Mouse (Mus musculus) G1E (cell line): ENCODE results near the gene Map4k3. TPM values are rescaled to one million over a fixed set of nuclear protein-coding genes. Genes with fewer than 3 reads are reported as not detected.

Experiments used
- ATAC-seq: 2 replicates; pipeline ENCODE4 v1.8.0; 2016; ENCODE audit warnings: mild to moderate bottlenecking; ENCODE audit not compliant: insufficient number of reproducible peaks, poor library complexity, low FRiP score, severe bottlenecking; ENCODE audit errors: extremely low read depth
- DNase-seq: peaks from one replicate; pipeline ENCODE4 v3.0.0; 2012; ENCODE audit warnings: low spot score
- H3K27me3 ChIP-seq: 2 replicates; pipeline ENCODE4 v1.6.1; 2012; ENCODE audit warnings: mild to moderate bottlenecking, low read length, inconsistent platforms; ENCODE audit not compliant: insufficient read depth
- H3K36me3 ChIP-seq: replicated peaks from 2 replicates; pipeline ENCODE3; 2012; ENCODE audit warnings: mild to moderate bottlenecking, inconsistent platforms
- H3K4me1 ChIP-seq: 2 replicates; pipeline ENCODE4 v1.6.1; 2012; ENCODE audit warnings: low read depth, low read length, inconsistent platforms, mixed read lengths; ENCODE audit not compliant: insufficient read depth
- H3K4me3 ChIP-seq: 2 replicates; pipeline ENCODE4 v1.5.1; 2012; ENCODE audit warnings: low read depth, mild to moderate bottlenecking, inconsistent platforms, low read length, moderate library complexity, mixed read lengths
- H3K9me3 ChIP-seq: replicated peaks from 2 replicates; pipeline ENCODE4 v1.6.1; 2012; ENCODE audit warnings: inconsistent platforms
- CTCF ChIP-seq: IDR thresholded peaks from 2 replicates; pipeline ENCODE4 v1.5.1; 2012; ENCODE audit warnings: low read depth, low read length, inconsistent platforms, mixed read lengths
- GATA1 ChIP-seq: IDR thresholded peaks from 2 replicates; pipeline ENCODE4 v1.6.1; 2012; ENCODE audit warnings: borderline replicate concordance, low read length, inconsistent platforms, mixed read lengths
- GATA2 ChIP-seq: IDR thresholded peaks from 2 replicates; pipeline ENCODE4 v1.6.1; 2012; ENCODE audit warnings: low read depth, low read length, inconsistent platforms, borderline replicate concordance
- POLR2AphosphoS5 ChIP-seq: IDR thresholded peaks from 2 replicates; pipeline ENCODE4 v1.6.1; 2012; ENCODE audit warnings: low read depth, low read length, inconsistent platforms; ENCODE audit not compliant: insufficient replicate concordance
- TAL1 ChIP-seq: conservative IDR thresholded peaks from 2 replicates; pipeline ENCODE4 v1.6.1; 2012; ENCODE audit warnings: low read depth, low read length, inconsistent platforms, mixed read lengths
- polyA plus RNA-seq: library from polyadenylated mRNA; stranded (reverse); fragments of >175 nt; gene quantifications from 2 replicates; pipeline ENCODE4 v1.2.3, GENCODE M21; 2012
- total RNA-seq, 2 experiments: library from RNA; stranded (forward) in 1 of 2; stranded (reverse) in 1 of 2; fragments of 200-1000 nt in 1 of 2; fragments of >200 nt in 1 of 2; fragmentation: Nextera tagmentation in 1 of 2; gene quantifications; 2 replicates each; pipeline ENCODE4 v1.2.3; 2014 to 2017

Gene Map4k3
- total and polyA plus RNA-seq, 3 experiments, result 0.22 to 0.30 TPM; not detected in 1

- no peak for TF ChIP-seq GATA2
- no peak for TF ChIP-seq TAL1
- TF ChIP-seq GATA1, result no peak
- TF ChIP-seq CTCF, result no peak
- TF ChIP-seq POLR2AphosphoS5, result no peak
- no peak for ATAC-seq
- Histone ChIP-seq H3K4me1 (no peaks in the 10 kb centered on the region), H3K27me3 (peaks cover 5% of the 10 kb centered on the region; the same call in 1 of the 2 replicates), H3K9me3 (peaks cover 7% of the 10 kb centered on the region; the same call in 1 of the 2 replicates), H3K4me3 (no peak overlapping the region), H3K36me3 (no peaks in the 10 kb centered on the region)
- DNase-seq, result no peak
Measured at GRCm38 (mm10) chr17:80603079-80603625, 125.1 kb downstream of the Map4k3 start.

GRCm38 (mm10) chr17:80601371-80601770 lies 126.9 kb downstream of the Map4k3 start:
- Histone ChIP-seq H3K27me3 (peaks cover 5% of the 10 kb centered on the region; the same call in 1 of the 2 replicates), H3K4me1 (no peaks in the 10 kb centered on the region), H3K9me3 (peaks cover 7% of the 10 kb centered on the region; the same call in 1 of the 2 replicates), H3K4me3 (no peak overlapping the region), H3K36me3 (no peaks in the 10 kb centered on the region)
- TF ChIP-seq GATA1, result no peak
- TF ChIP-seq CTCF, result no peak
- no peak for TF ChIP-seq GATA2
- no peak for TF ChIP-seq TAL1
- no peak for TF ChIP-seq POLR2AphosphoS5
- ATAC-seq (no peak), DNase-seq (no peak)

DNA sequence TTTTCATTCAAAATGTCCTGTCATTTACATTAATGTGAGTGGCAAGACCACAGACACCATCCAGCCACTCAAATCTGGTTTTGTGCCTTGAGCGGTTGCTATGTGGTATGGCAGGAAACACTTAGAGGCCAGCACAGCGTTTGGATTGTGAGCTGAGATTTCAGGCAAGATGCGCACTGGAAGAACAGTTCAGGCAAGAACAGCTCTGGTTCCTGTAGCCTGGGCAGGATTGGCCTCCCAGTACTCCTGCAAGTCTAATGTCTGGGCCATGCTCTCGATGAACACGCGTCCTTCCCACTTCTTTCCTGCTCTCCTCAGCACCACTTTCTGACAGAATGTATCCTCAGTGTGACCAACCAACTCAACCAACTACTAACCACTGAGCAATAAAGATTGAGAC lies 145.2 kb downstream of the Map4k3 start:
- H3K27me3 ChIP-seq, result no peaks in the 10 kb centered on the region
- no peak for ATAC-seq
- H3K4me1 ChIP-seq, result no peaks in the 10 kb centered on the region
- H3K9me3 ChIP-seq, result no peaks in the 10 kb centered on the region
- H3K36me3 ChIP-seq, result no peaks in the 10 kb centered on the region
- no peak for DNase-seq
- TF ChIP-seq POLR2AphosphoS5 (no peak), TAL1 (no peak), GATA1 (no peak), GATA2 (no peak), CTCF (no peak)
- no peak overlapping the region for H3K4me3 ChIP-seq

GRCm38 (mm10) chr17:80579901-80580300 lies 148.4 kb downstream of the Map4k3 start:
- Histone ChIP-seq H3K4me3 (no peak overlapping the region), H3K27me3 (peaks cover 4% of the 10 kb centered on the region; the same call in 1 of the 2 replicates), H3K9me3 (no peaks in the 10 kb centered on the region), H3K36me3 (no peaks in the 10 kb centered on the region), H3K4me1 (no peaks in the 10 kb centered on the region)
- DNase-seq, result no peak
- no peak for ATAC-seq
- TF ChIP-seq GATA2 (no peak), CTCF (no peak)

GRCm38 (mm10) chr17:80579089-80579488 lies 149.2 kb downstream of the Map4k3 start:
- DNase-seq, result no peak
- H3K27me3 ChIP-seq, result peaks cover 4% of the 10 kb centered on the region; the same call in 1 of the 2 replicates

GRCm38 (mm10) chr17:80578041-80578440 lies 150.2 kb downstream of the Map4k3 start:
- H3K36me3 ChIP-seq, result no peaks in the 10 kb centered on the region
- no peaks in the 10 kb centered on the region for H3K4me1 ChIP-seq
- peaks cover 4% of the 10 kb centered on the region; the same call in 1 of the 2 replicates for H3K27me3 ChIP-seq
- DNase-seq, result no peak
- TF ChIP-seq GATA2, result no peak
- TF ChIP-seq CTCF, result no peak
- no peak for TF ChIP-seq TAL1
- no peak for TF ChIP-seq POLR2AphosphoS5
- no peak for TF ChIP-seq GATA1
- no peak overlapping the region for H3K4me3 ChIP-seq
- no peak for ATAC-seq
- no peaks in the 10 kb centered on the region for H3K9me3 ChIP-seq

More at GRCm38 (mm10) chr17:80579089-80579488, 149.2 kb downstream of the Map4k3 start:
- no peak overlapping the region for H3K4me3 ChIP-seq
- ATAC-seq, result no peak
- no peaks in the 10 kb centered on the region for H3K9me3 ChIP-seq
- H3K36me3 ChIP-seq, result no peaks in the 10 kb centered on the region
- no peaks in the 10 kb centered on the region for H3K4me1 ChIP-seq
- TF ChIP-seq GATA2 (no peak), TAL1 (no peak), GATA1 (no peak), POLR2AphosphoS5 (no peak), CTCF (no peak)

GRCm38 (mm10) chr17:80577639-80578038 lies 150.6 kb downstream of the Map4k3 start, which contains the start of gene Cdkl4:
TSS of gene Cdkl4 (minus strand) at chr17:80577813.
- Histone ChIP-seq H3K4me3 (no peak within 1 kb of the TSS), H3K27me3 (peaks cover 4% of the 10 kb centered on the region; the same call in 1 of the 2 replicates), H3K9me3 (no peaks in the 10 kb centered on the region), H3K4me1 (no peaks in the 10 kb centered on the region), H3K36me3 (no peaks in the 10 kb centered on the region)
- ATAC-seq, result no peak
- TF ChIP-seq POLR2AphosphoS5, result no peak
- TF ChIP-seq GATA2, result no peak
- TF ChIP-seq CTCF, result no peak
- TF ChIP-seq GATA1, result no peak
- no peak for TF ChIP-seq TAL1
- DNase-seq, result no peak
